Mouse (Mus musculus): ENCODE data around the gene Glod4. TPM values are rescaled to one million over a fixed set of nuclear protein-coding genes. Genes with fewer than 3 reads are reported as not detected.

The Glod4 gene
- polyA plus RNA-seq, 1 experiment, result 11.9 TPM

DNA sequence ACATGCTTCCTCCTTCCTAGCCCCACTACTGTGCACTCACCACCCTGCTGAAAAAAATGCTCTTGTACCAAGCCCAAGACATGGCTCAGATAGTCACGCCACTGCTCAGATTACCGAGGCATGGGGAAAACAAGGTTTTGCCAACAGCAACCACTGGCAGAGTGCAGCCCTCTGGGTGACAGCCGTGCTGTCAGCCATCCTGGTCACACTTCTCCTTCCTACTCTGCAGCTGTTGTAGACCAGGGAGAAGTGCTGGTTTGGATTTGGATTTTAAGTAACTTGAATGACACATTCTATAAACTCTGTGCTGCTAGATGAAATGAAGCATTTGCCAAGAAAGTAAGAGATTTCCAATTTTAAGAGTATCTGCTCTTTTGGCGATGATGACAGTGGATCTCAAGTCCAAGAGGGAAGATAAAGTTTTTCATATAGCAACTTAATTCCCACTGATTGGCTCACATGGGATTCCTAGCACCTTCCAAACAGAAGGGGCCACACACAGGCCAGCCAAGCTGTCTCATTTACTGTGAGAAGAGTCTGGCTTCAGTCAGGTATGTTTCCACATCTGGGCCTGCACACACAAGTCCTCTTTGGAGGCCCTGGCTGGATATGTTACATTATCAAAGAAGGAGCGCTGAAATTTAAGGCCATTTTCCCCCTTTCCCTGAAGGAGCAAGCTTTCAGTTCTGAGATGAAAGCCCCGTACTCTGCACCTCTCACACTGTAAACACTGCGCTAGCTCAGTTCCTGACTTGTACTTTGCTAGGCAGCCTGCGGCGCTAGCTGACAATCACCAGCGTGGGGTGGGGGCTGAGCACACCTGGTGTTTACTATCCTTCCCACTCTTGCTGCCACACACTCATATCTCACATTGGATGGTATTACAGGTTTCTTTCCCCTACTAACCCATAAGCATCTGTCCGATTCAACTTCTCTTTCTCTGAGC, 136.7 kb downstream of the Glod4 start:
- peaks cover under 1% of the 10 kb centered on the region; the same call in 1 of the 2 replicates for H3K4me1 ChIP-seq (ENCODE audit: control insufficient read depth, insufficient read depth, low read length)
- TF ChIP-seq POLR2A (IDR thresholded peaks at IDR 0.05; ENCODE audit: borderline replicate concordance, extremely low read depth, low read depth, low read length) (no peak), CTCF (IDR thresholded peaks at IDR 0.05; ENCODE audit: insufficient read depth, low read length) (no peak)
- 57% methylated on average over 11 of the region's 11 CpGs for WGBS
- DNase-seq, result no peak
- no peak overlapping the region for H3K4me3 ChIP-seq (replicated peaks; ENCODE audit: extremely low read depth, low read depth, low read length)

DNA sequence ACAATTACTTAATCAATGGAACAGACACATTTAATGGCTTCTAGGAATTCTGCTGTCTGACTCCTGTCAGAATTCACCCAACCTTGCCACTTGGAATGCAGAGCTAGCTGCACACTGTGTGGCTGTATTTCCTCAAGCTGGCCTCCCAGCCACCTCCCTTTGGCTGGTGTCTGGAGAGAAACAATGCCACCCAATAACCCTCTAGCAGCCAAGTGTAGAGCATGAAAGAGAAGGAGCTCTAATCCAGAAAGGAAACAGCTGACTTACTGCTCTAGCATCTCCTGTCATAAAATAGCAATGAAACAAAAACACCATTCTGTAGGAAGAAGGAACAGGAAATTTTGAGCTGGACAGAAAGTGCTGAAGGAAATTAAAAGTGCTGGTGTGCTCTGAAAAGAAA, 142.4 kb downstream of the Glod4 start:
- peaks cover 5% of the 10 kb centered on the region for H3K4me1 ChIP-seq (ENCODE audit: control insufficient read depth, insufficient read depth, low read length)
- TF ChIP-seq CTCF (IDR thresholded peaks at IDR 0.05; ENCODE audit: insufficient read depth, low read length) (no peak), POLR2A (IDR thresholded peaks at IDR 0.05; ENCODE audit: borderline replicate concordance, extremely low read depth, low read depth, low read length) (no peak)
- DNase-seq, result no peak

DNA sequence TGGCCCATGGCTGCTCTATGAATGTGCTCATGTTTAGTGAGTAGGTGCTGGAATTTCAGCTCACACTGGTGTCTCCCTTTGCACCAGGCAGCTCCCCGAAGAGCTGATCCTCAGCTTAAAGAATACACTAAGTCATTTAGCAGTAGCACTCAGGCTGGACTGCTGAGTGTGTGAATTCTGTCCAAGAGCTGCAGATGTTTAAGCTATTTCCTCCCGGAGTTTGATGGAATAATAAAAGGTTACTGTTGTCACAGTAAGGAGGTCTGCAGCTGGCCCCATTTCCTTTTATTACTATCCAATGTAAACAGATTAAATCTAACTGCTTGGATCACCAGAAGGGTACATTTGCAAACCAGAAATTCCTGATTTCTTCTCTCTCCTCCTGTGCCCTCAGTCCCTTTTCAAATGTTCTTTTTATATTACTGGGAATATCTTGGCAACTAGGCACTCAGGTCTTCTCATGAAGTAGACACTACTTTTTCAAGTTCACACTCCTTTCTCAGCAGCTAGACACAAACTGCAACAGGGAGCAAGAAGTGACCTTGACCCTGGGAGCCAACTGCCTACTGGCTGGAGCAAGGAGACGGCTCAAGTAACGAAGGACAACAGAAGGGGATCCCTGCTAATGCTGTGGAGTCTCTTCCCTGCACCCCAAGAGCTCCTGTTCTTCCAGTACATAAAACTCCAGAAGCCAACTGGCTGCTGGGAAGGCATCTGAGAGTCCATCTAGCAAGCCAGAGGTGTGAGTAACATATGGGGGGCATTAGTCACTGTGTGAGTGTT, 144.1 kb downstream of the Glod4 start:
- Histone ChIP-seq H3K4me1 (ENCODE audit: control insufficient read depth, insufficient read depth, low read length) (peaks cover 5% of the 10 kb centered on the region), H3K4me3 (replicated peaks; ENCODE audit: extremely low read depth, low read depth, low read length) (no peak overlapping the region)
- no peak for DNase-seq
- 43% methylated on average over 4 of the region's 4 CpGs for WGBS
- TF ChIP-seq CTCF (IDR thresholded peaks at IDR 0.05; ENCODE audit: insufficient read depth, low read length), result no peak
- TF ChIP-seq POLR2A (IDR thresholded peaks at IDR 0.05; ENCODE audit: borderline replicate concordance, extremely low read depth, low read depth, low read length), result no peak

More for the DNA sequence above, 142.4 kb downstream of the Glod4 start:
- H3K4me3 ChIP-seq (replicated peaks; ENCODE audit: extremely low read depth, low read depth, low read length), result no peak overlapping the region

DNA sequence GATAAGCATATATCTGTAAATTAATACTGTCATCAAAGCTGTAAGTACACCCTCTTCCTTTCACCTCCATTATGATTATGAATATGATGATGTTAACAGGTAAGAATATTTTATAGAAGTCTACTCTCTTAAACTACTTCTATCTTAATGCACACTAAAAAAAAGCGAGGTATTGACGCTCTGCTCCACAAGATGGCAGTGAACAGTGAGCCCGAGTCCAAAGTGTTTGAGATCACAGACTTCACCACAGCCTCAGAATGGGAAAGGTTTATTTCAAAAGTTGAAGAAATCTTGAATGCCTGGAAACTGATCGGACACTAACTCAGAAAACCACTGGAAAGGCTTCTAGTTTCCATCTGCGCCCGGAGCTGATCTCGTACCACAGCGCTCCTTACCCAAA, 149.9 kb downstream of the Glod4 start:
- DNase-seq, result no peak
- Histone ChIP-seq H3K4me1 (ENCODE audit: control insufficient read depth, insufficient read depth, low read length) (no peaks in the 10 kb centered on the region), H3K4me3 (replicated peaks; ENCODE audit: extremely low read depth, low read depth, low read length) (no peak overlapping the region)
- WGBS, result 80% methylated on average over 8 of the region's 8 CpGs
- TF ChIP-seq POLR2A (IDR thresholded peaks at IDR 0.05; ENCODE audit: borderline replicate concordance, extremely low read depth, low read depth, low read length) (no peak), CTCF (IDR thresholded peaks at IDR 0.05; ENCODE audit: insufficient read depth, low read length) (no peak)

DNA sequence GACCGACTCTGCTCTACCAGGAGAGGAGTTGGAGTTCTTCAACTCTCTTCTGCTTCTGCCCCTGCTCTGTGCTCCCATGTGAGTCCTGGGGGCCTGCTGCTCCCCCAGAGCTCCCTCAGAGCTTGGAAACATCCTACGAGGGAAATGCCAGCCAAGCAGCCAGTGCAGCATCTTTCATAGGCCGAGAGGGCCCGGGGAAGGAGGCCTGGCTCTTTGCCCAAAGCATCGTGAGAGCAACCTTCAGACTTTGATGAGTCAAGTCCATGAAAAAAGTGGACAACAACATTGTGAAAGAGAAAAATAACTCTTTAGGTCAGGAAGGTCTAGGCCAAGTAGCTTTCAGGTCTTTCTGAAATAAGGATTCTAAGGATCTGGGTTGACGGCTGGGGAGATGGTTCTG, 153.7 kb downstream of the Glod4 start:
- TF ChIP-seq POLR2A (IDR thresholded peaks at IDR 0.05; ENCODE audit: borderline replicate concordance, extremely low read depth, low read depth, low read length) (no peak), CTCF (IDR thresholded peaks at IDR 0.05; ENCODE audit: insufficient read depth, low read length) (no peak)
- no peak overlapping the region for H3K4me3 ChIP-seq (replicated peaks; ENCODE audit: extremely low read depth, low read depth, low read length)
- no peak for DNase-seq
- H3K4me1 ChIP-seq (ENCODE audit: control insufficient read depth, insufficient read depth, low read length), result no peaks in the 10 kb centered on the region
- 75% methylated on average over 6 of the region's 6 CpGs for WGBS

DNA sequence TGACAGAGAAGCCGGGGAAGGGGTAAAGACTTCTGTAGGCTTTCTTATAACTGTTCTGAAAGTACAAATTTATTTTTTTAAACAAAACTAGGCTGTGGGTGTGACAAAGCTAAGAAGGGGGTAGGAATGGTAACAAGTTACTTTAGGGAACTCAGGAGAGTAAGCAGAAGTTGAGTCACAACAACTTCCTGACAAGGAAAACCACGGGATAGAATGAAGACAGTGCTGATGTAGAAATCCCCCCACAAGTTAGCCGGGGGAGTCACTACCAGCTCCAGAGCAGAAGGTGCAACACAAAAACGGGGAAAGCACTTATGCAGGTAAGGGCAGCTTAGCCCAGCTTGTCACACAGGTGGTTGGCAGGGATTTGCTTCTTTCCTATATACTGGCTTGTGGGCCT, 155.0 kb downstream of the Glod4 start:
- TF ChIP-seq POLR2A (IDR thresholded peaks at IDR 0.05; ENCODE audit: borderline replicate concordance, extremely low read depth, low read depth, low read length) (no peak), CTCF (IDR thresholded peaks at IDR 0.05; ENCODE audit: insufficient read depth, low read length) (no peak)
- 81% methylated on average over 4 of the region's 4 CpGs for WGBS
- no peak overlapping the region for H3K4me3 ChIP-seq (replicated peaks; ENCODE audit: extremely low read depth, low read depth, low read length)
- H3K4me1 ChIP-seq (ENCODE audit: control insufficient read depth, insufficient read depth, low read length), result no peaks in the 10 kb centered on the region
- no peak for DNase-seq

DNA sequence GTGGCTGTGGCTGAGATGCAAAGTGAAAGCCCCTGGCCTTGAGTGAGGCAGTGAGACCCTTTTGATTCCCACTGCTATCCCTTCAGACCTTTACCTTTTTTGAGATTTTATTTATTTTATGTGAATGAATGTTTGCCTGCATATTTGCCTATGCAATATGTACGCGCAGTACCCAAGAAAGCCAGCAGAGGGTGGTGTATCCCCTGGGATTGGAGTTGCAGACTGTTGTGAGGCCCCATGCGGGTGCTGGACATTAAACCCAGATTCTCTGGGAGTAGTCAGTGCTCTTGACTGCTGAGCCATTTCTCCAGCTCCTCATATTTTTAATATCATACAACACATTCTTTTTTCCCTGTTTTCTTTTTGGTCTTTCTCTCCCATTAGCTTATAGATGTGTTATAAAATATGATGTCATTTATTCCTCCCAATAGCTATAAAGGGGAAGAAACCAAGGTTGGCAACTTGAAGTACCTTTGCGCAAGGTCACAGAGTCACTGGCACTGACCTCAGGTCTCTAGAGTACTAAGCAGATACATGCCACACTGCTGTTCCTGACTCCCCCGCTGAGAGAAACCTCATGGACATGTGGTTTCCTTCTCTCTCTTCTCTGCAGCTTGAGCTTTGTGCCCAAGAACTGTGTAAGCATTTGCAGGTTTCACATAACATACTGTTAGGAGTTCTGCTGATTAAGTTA, 157.5 kb downstream of the Glod4 start:
- TF ChIP-seq POLR2A (IDR thresholded peaks at IDR 0.05; ENCODE audit: borderline replicate concordance, extremely low read depth, low read depth, low read length) (no peak), CTCF (IDR thresholded peaks at IDR 0.05; ENCODE audit: insufficient read depth, low read length) (peak; percentile 80)
- no peak overlapping the region for H3K4me3 ChIP-seq (replicated peaks; ENCODE audit: extremely low read depth, low read depth, low read length)
- peak; percentile 58 for DNase-seq
- WGBS, result 76% methylated on average over 5 of the region's 5 CpGs
- no peaks in the 10 kb centered on the region for H3K4me1 ChIP-seq (ENCODE audit: control insufficient read depth, insufficient read depth, low read length)

DNA sequence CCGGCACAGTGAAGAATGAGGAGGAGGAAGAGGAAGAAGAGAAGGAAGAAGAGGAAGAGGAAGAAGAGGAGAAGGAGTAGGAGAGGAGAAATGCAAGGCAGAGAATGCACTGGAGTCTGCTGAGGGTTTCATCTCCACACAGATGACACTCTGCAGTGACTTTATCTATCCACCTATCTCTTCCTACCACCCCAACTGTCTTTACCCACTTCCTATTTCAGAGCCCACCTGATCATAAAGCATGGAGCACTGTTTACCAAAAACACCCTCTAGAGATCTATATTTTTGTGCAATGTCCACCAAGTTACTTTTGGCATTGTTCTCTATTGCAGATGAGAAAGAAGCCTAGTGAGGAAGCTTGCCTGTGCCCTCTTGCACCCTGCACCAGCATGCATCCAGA, 158.6 kb downstream of the Glod4 start:
- 73% methylated on average over 1 of the region's 1 CpGs for WGBS
- no peak for TF ChIP-seq CTCF (IDR thresholded peaks at IDR 0.05; ENCODE audit: insufficient read depth, low read length)
- TF ChIP-seq POLR2A (IDR thresholded peaks at IDR 0.05; ENCODE audit: borderline replicate concordance, extremely low read depth, low read depth, low read length), result no peak
- Histone ChIP-seq H3K4me3 (replicated peaks; ENCODE audit: extremely low read depth, low read depth, low read length) (no peak overlapping the region), H3K4me1 (ENCODE audit: control insufficient read depth, insufficient read depth, low read length) (no peaks in the 10 kb centered on the region)
- no peak for DNase-seq

DNA sequence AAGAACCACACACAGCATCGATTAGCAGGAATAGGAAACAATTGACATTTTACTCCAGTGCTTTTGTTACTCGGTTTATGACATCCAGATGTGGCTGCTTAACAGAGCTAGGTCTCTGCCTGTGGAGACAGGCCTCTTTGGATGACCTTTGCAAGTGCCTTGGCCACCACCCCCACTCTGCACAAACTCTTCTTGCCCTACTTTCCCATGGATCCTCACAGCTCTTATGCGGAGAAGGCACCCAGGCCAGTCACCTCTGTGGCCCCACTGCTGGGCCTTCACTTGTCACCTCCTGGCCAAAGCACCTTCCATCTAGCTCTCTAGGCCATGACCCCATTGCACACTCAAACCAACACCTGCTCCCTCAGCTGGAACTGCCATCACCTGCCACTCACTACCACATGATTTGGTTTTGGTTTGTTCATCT, 159.6 kb downstream of the Glod4 start:
- DNase-seq, result no peak
- TF ChIP-seq POLR2A (IDR thresholded peaks at IDR 0.05; ENCODE audit: borderline replicate concordance, extremely low read depth, low read depth, low read length), result no peak
- no peak for TF ChIP-seq CTCF (IDR thresholded peaks at IDR 0.05; ENCODE audit: insufficient read depth, low read length)
- H3K4me3 ChIP-seq (replicated peaks; ENCODE audit: extremely low read depth, low read depth, low read length), result no peak overlapping the region
- 57% methylated on average over 3 of the region's 3 CpGs for WGBS
- H3K4me1 ChIP-seq (ENCODE audit: control insufficient read depth, insufficient read depth, low read length), result no peaks in the 10 kb centered on the region

Data from lung, adult 2 months (tissue).